Mouse (Mus musculus): ENCODE data around the gene Pla2g1b. TPM values are rescaled to one million over a fixed set of nuclear protein-coding genes. Genes with fewer than 3 reads are reported as not detected.
"Not testable (repeated sequence)": the region's sequence is repeated elsewhere in the genome, so short reads cannot be mapped to it uniquely, and the experiment has no call there.

Gene Pla2g1b
- 0.99 TPM in 2 replicates for polyA plus RNA-seq (2015; fragmentation: Nextera tagmentation; extraction: Ambion mirVana)

DNA sequence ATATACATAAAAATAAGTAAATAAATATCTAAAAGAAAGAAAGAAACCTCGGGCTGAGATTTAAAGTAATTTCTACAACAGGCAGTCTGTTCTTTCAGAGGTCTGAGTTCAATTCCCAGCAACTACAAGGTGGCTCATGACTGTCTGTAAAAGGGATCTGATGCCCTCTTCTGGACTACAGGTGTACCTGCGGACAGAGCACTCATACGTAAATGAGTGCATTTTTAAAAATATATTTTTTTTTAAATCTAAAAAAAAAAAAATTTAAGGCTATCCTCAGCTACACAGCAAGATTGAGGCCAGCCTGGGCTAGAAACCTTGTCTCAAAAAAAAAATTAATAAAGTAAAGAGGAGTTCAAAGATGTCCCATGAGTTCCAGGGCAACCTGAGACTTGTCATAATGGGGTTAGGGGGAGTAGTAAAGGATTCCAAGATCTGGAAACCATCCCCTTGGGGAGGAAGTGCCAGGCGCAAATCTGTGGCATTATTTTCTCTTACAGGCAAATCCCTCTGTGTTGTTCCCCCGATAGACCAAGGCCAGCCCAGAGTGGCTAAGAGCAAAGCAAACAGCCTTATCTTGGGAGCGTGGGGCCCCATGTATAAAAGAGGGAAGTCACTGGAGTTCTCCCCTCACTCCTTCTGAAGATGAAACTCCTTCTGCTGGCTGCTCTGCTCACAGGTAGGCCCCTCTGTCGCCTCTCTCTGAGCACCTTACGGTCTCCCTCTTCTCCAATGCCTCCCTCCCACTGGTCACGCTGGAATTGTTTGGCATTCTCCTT is at the start of gene Pla2g1b:
TSS of gene Pla2g1b (plus strand) at position 621 of the 779 bp plus-strand sequence.
- no peak for DNase-seq (ENCODE audit: low spot score)

DNA sequence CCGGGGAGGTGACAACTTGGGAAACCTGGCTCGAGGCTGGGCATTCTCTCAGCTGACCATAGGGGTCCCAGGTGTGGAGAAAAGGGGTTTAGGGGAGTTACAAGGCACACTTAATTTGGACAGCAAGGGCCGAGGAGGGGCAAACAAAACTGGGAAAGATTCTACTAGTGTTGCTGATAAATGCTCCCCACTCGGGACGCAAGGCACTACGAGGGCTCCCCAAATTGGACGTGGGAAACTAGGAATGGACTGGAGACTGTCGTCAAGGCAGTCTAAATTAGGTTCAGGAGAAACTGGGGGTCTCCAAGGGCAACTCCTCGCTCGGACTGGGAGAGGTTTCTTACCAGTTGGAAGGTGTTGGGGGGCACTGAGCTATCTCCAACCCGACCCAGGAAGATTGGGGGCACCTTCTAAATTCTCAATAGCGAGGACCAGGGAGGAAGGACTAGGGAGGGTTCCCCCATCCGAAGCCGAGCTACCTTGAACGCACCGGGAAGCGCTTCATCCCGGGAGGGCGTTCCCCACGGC is 37.2 kb upstream of the Pla2g1b start:
- no peak for DNase-seq (ENCODE audit: low spot score)

DNA sequence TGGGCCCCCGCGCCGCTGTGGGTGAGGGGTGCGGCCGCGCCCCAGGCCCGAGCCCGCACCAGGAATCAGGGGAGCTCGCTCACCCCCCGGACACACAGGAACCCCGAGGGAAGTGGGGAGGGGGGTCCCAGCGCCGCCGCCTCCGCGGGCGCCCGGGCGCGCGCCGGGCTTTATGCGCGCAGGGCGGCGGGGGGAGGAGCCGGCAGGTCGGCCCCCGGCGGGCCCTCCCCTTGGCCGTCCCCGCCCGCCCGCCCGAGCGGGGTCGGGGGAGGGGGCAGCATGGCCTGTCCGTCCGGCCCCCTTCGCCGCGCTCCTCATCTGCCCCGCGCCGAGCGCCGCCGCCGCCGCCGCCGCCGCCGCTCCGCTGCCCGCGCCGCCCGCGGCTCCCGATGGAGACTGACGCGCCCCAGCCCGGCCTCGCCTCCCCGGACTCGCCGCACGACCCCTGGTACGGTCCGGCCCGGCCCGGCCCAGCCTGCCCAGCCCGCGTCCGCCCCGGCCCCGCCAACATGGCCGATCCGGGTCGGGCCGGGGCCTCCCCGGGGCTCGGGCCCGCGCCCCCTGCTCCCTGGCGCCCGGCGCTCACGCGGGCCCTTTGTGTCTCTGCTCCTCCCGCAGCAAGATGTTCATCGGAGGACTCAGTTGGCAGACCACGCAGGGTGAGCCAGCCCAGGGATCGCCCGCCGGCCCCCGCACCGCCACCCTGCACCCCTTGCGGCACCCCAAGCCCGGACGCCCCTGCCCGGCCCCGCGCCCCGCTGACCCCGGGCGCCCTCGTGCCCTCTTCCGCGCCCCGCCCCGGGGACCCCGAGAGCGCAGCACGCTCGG is 36.5 kb upstream of the Pla2g1b start, which contains the start of gene Msi1:
TSS of gene Msi1 (plus strand) at position 241 of the 828 bp plus-strand sequence.
- no peak for DNase-seq (ENCODE audit: low spot score)

DNA sequence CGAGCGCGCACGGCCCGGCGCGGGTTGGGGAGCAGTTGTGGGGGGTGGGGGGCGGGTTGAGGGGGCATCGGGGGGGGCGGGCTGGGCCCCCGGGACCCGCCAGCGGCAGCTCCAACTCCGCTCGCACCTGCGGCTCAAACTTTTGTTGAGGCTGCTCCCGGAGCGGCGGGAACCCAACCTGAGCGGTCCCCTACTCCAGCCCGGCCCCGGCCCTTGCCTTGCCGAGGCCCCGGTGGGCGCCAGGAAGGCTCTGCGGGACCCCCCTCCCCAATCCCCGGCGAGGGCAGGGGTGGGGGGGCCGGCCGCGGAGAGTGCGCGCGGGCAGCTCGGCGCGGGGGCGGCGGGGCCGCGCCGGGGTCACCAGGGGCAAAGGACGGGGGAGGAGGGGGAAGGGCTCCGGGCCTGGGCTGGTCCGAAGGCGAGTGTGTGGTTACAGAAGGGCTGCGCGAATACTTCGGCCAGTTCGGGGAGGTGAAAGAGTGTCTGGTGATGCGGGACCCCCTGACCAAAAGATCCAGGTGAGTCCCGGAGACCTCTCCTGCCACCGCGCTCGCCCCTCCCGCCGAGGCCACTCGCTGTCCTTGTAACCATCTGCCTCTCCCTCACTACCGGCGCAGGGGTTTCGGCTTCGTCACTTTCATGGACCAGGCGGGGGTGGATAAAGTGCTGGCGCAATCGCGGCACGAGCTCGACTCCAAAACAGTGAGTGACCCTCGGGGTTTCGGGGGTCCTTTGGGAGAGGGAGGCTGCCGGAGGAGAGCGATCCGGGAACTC is 35.7 kb upstream of the Pla2g1b start:
- DNase-seq (ENCODE audit: low spot score) = no peak

DNA sequence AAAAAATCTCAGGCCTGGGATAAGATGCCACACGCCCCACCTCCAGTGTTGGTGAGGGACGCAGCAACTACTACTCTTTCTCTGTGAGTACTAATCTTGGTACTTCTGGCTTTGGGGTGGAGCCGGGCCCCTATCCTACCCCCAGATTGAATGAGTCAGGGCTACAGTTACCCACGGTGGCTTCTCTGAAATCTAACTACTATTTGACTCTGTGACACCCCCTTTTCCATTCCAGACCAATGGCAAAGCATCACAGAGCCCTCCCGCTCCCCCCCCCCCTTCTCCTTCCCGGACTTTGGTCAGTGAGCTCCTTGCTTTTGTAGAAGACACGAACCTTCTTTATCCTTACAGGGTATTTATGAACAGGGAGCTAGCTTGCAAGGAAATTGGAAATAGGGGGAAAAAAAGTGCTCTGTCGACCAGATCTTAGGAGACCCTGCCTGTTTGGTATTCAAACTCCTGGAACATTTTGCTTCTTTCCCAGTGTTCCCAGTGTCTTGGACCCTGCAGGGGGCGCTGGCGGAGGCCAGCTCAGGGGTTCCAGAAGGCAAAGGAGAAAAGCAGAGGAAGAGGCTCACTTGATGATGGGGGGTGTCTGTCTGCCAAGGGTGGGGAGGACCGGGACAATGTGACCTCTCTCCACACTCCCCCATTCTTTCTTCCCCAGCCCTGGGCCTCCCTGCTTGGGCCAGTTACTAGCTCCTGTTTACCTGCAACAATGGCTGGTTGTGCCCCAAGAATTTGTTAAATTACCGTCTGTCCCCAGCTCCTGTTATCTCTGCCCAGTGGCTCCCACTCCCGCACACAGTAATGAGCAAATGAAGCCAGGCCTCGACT is 34.8 kb upstream of the Pla2g1b start:
- no peak for DNase-seq (ENCODE audit: low spot score)

DNA sequence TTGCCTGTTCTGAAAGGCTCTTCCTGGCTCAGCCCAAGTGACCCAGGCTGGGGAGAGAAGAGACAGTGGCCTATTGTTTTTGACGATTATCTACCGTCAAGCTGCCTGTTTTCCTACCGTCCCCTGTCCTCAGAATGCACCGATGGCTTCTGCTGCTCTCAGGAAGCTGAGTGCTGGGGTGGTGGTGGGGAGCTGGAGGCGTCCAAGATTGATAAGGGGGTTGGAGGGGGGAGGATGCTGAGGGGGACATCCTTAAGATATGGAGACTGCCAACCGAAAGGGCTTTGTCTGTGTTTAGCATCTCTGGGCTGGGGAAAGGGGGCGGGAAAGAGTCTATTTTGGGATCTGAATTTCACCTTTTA is 34.2 kb upstream of the Pla2g1b start:
- DNase-seq (ENCODE audit: low spot score) = no peak

DNA sequence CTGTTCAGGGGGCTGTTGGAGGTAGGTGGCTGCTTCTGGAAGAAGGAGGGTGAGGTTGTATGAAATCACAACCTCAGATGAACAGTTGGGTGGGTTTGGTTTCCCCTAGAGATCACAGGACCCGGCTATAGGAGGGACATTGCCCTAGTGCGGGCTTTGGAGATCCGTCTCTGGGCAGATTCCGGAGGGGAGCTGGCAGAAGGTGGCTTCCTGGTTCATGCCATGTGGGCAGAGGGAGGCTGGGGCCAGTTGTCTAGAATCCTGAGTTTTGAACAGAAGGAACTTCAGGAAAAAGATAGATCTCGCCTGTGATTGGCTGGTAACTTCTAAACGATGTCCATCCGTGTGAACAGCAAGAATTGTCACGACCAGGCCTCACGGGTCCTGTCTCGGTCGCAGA is 33.7 kb upstream of the Pla2g1b start:
- no peak for DNase-seq (ENCODE audit: low spot score)

DNA sequence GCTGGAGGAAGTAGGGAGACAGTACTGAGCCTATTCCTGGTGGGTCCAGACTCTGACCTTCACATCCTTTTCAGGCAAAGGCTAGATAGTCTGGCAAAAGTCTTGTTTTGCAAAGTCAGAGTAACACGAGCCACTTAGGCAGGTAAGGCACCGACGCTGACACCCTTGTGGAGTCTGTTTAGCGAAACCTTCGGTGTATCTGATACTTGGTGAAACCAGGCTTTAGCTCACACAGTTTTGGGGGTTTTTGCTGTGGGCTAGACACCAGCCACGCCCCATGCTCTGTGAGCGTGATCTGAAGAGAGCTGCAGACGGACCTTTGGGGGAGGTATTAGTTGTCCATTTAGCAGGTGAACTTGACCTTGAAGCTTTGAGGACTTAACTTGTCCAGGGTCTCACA is 32.9 kb upstream of the Pla2g1b start:
- DNase-seq (ENCODE audit: low spot score) = no peak

DNA sequence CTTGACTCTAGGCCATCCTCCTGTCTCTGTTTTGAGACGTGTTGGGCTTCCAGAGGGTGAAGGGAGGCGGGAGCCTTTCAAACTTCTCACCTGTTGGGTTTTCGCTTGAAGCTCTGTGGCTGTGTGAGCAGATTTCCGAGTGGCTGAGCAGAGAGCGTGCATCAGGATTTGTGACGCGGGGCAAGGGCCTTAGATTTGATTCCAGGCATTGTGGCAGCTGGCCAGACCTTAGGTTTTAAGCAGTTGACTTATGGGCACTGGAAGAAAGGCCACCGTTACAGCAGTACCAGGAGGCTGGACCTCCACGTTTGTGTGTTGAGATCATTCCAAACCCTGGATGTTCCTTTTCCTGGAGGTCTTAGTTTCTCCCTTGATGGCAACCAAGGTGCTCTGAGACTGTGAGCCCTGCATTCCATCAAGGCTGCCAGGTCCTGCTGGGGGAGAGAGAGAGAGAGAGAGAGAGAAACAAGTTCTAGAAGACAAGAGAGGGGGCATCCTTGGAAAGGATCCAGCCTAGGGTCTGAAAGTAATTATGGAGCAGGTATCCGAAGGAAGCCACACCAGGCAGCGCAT is 31.7 kb upstream of the Pla2g1b start:
- DNase-seq (ENCODE audit: low spot score) = no peak

DNA sequence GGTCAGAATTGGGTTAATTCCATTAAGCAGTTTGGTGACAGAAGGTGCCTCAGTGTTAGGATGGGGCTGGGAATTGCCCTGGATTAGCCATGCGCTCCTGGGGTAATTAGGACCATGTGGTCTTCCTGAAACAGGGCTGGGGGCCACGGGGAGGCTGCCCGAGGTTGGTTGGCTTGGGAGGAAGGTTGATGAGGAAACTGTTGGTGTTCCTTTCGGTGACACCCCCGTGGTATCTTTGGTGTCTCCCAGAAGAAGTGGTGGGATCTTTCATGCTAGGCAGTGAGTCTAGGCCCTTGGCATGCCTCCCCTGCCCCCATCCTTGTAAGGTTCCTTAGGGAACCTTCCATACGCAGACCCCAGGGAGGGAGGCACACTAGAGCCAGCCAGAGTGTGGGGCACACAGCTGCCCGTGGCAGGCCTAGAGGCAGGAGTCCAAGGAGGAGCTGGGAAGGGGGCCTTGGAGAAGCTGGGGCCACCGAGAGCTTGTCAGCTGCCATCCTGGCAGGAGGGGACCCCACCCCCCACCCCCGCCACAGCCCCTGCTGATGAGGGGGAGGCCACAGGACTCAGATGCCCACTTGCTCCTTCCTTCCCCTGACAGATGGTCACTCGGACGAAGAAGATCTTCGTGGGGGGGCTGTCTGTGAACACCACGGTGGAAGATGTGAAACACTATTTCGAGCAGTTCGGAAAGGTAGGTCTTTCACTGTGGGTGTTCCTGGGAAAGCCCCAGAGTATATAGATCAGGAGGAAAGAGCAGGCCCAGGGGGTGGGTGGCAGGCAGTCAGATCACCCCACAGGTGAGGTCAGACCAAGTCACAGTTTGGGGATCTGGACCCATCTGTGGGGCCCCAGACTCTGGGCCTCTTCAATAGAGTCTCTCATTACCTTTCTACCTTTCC is 31.0 kb upstream of the Pla2g1b start:
- DNase-seq (ENCODE audit: low spot score) = no peak

DNA sequence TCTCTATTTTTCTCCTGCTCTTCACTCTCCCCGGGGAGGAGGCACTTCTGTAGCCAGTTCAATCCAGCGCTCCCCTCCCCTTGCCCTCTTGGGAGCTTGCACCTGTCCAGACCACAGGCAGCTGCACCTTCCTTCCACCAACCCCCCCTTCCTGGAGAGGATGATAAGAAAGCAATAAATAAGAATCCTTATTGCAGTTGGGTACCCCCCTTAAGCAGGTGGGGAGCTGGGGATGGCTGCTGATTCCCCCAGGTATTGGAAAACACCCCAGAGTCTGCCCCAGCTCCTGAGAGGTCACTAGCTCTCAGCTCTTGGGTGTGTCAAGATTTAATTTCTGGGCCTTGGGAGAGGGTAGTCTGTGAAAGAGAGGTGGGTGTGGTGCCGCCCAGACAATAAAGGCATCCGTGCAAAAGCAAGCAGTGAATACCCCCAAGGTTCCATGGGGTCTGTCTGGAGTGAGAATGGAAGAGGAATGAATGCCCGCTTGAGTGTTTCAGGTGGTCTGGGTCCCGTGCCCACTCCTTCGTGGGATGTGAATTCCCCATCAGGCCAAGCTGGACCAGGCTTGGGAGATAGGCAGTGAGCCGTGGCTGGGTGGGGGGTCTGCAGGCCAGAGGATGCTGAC is 30.2 kb upstream of the Pla2g1b start:
- no peak for DNase-seq (ENCODE audit: low spot score)

DNA sequence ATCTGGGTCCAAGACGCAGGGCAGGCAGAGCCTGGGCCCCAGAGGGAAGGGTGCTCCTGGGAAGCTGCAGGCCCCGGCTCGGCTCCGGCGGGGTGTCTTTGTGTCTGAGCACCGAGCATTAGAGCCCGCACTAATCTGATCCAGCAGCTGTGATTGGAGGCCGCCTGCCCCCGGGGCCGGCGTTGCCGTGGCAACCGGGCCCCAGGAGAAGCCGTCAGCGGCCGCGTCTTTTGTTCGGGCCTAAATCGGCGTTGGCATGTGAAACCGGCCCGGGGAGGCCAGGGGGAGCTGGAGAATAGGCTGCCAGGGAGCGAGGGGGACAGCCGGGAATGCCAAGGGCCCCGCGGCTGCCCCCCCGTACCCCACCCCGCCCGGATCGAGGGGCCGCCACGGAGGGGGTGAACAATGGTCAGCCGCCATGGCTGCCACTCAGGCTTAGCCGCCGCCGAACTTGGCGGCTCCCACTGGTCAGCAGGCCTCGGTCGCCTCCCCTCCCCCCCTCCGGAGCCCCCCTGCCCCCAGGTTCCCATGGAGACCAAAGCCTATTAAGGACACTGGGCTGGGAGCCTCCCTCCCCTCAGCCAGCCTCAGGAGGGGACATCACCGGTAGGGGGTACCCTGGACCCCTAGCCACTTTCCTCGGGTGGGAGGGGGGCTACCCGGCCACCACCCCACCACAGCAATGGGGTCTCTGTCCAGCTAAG is 29.5 kb upstream of the Pla2g1b start:
- peak; percentile 11 for DNase-seq (ENCODE audit: low spot score)

DNA sequence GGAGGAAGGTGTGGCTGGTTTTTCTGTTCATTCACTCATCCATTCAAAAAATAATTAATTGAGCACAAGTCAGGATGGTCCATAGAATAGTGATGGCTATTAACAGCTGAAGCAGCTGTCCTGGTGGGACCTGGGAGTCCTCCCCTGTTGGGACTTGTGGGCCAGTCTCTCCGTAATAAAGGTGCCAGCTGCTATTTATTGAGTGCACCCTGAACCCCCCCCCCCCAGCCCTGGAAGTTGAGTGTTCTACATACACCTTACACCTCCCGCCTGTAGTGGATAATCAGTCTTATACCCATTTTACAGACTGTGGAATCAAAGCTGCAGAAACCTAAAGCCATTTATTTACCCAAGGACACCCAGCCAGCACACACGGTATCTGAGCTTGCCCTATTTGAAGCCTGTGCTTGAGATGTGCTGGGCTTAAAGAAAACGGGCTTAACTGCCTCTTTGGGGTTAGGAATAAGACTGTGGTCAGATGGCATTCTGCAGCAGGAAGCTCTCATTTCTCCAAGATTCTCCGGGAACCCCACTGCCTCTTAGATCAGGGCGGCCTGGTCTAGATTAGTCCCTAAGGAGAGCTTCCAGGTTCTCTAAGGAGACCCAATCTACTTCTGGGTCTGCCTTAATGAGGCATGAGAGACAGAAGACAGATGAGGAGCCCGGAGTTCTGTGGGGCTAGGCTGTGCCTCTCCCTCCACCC is 28.7 kb upstream of the Pla2g1b start:
- DNase-seq (ENCODE audit: low spot score) = no peak

DNA sequence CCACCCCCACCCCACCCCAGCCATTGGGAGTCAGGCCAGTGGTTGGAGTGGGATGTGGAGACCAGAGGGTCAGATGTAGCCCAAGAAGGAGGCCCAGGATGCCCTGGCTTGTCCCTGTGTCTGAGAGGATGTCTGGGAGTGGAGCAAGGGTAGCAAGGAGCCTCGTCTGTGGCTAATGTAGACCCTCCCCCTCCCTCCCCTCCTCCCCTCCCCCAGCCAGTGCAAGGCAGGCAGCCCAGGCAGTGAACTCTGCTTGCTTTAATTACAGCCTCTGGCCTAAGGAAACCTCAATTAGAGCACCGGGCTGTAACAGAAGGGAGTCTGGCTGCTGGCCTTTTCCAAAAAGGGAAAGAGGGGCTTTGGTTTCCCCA is 28.1 kb upstream of the Pla2g1b start:
- no peak for DNase-seq (ENCODE audit: low spot score)

DNA sequence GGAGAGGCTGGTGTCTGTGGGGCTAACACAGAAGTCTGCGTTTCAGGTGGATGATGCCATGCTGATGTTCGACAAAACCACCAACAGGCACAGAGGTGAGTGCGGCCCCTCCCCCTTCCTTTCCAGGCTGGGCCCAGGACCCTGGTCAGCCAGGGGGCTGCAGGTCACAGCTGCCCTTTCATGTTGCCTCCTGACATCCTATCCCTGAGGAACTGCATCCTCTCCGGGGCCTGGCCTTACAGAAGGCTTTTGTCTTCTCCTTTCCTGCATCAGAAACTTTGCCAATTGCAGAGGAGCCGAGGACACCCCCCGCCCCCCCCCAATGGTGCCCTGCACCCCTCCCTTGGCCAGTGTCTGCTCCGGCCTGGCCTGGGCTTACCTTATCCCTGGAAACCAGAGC is 27.4 kb upstream of the Pla2g1b start:
- DNase-seq (ENCODE audit: low spot score) = no peak

DNA sequence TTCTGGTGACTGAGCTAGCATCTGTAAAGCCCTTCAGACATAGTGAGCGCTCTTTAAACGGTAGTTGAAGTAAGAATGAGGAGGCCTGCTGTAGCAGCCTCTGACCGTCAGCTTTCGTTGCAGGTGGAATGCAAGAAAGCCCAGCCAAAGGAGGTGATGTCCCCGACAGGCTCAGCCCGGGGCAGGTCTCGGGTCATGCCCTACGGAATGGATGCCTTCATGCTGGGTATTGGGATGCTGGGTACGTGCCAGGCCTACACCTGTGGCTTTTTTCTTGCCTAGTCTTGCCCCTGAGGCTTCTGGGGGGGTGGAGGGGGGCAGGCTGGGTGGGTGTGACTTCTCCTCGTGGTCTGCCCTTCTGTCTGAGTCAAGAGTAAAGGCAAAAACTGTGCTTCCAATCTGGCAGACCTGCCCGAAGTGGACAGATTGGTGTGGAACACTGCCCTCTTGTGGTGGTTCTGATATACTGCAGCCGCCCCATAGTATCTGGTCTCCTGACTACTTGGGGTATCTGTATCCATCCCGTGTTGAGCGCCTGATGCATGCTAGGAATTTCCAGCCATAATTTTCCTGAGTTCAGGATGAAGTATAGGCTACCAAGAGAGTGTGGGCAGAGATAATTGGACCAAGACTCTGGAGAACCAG is 24.7 kb upstream of the Pla2g1b start:
- peak; percentile 64 for DNase-seq (ENCODE audit: low spot score)

DNA sequence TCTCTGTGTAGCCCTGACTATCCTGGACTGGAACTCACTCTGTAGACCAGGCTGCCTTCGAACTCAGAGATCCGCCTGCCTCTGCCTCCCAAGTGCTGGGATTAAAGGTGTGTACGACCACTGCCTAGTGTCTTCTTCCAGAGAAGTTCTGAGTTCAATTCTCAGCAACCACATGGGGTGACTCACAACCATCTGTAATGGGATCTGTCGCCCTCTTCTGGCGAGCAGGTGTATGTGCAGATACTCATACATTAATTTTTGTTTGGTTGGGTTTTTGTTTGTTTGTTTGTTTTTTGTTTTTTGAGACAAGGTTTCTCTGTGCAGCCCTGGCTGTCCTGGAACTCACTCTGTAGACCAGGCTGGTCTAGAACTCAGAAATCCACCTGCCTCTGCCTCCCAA is 23.4 kb upstream of the Pla2g1b start:
- not testable (repeated sequence) for DNase-seq (ENCODE audit: low spot score)
